Mouse (Mus musculus): ENCODE data around the gene 2310061I04Rik.

Gene 2310061I04Rik

DNA sequence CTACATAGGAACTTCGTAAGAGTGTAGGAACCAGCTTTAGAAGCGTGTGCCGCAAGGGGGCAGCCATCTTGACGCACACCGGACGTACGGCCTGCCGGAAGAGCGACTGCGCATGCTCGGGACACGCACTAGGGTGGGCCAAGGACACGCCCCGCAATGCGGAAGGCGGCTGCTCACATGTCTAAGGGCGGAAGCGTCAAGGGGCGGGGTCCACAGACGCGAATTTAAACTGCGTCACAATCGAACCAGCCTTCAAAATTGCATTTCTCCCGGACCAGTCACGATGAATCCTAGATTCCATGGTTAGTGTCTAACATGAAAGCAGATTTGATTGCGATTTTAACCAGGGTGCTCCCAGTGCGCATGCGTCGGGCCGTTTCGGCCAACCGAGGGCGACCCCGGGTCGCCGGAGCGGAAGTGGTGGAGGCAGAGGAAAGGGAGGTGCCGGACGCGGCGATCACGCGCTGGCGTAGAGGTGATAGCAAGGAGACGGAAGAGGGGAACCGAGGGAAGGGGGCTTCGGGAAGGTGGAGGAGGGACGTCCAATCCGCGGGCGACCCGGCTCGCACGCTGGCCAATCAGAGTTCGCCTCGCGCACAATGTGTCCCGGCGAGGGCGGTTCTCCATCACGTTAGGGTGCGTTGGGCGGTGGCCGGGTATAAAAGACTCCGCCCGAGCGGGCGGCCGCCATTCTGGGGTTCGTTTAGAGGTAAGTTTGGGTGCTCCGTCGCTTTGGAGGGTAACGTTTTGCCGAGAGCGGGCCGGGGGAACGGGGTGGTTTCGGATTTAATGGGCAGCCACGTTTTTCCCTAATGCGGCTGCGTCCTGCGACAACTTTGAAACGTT, 19.3 kb upstream of the 2310061I04Rik start, which contains the start of the genes Mrps18b and Ppp1r10:
Gene Mrps18b (minus strand): TSS at position 93 of the 846 bp plus-strand sequence.
Gene Ppp1r10 (plus strand): TSS at position 138 of the 846 bp plus-strand sequence.
- peak; percentile 100 for DNase-seq (ENCODE audit: low read depth, low spot score)

DNA sequence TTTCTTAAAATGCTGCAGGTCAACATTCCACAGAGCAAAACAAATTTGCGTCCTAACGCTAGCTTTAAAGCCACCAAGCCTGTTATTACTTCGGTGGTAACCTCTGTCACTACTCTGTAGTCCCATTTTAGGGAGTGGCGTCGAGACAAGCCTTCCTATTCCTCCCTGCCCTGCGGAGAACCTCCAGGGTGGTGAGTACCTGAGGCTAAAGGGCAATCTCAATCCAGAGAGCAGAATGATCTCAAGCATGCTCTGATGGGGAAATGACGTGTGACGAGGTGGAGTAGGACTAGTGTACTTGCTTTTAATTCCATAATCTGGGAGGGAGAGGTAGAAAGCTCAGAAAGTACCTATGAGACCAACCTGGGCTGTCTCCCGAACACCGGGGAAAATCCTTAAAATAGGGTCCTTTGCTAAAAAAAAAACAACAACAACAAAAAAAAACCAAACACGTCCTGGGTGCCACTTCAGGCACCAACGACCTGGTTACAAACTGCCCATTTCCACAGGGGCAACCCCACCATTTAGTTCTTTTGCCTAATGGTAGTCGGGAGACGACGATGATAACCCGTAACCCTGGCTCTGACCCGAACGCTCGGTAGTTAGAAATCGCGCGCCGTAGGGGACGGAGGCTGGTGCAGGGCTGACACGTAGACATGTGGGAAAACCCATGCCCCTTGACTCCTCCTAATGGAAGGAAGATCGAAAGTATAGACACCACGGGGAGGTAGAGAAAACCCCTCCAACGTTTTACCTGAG, 18.5 kb upstream of the 2310061I04Rik start:
- no peak for DNase-seq (ENCODE audit: low read depth, low spot score)

DNA sequence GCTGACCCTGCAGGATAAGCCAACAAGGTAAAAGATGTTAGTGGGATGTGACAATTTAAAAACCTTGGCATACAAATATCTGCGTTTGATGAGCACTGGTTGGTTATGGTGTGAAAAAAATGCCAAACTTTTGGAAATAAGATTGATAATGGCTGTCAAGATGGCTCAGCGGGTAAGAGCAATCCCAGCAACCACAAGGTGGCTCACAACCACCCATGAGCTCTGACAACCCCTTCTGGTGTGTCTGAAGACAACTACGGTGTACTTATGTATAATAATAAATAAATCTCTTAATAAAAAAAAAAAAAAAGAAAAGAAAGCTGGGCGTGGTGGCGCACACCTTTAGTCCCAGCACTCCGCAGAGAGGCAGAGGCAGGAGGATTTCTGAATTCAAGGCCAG, 17.7 kb upstream of the 2310061I04Rik start:
- DNase-seq (ENCODE audit: low read depth, low spot score), result no peak

DNA sequence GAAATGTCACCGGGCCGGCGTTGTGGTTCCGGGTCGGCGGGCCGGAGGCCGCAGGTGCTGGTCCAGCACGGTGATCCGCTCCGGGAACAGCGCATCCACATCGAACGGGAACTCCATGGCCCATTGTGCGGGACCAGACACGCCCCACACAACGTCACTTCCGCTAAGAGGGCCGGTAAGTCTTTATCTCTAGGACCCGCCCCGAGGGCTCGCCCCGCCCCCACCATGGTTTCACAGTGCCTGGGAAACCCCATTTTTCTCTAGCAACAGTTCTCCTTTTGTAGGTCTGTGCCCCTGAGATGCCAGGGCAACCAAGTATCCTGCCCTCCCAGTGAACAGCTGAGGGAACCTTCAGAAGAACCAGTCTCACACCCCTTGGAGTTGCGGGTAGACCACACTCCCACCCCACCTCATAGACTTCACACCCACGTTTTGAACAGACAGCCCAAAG, 12.7 kb upstream of the 2310061I04Rik start, which contains the start of gene Atat1:
Gene Atat1 (minus strand): TSS at position 157 of the 451 bp plus-strand sequence.
- DNase-seq (ENCODE audit: low read depth, low spot score), result peak; percentile 78

GRCm38 (mm10) chr17:35909186-35909918, 12.1 kb upstream of the 2310061I04Rik start:
- no peak for DNase-seq (ENCODE audit: low read depth, low spot score)

GRCm38 (mm10) chr17:35907609-35908008, 10.4 kb upstream of the 2310061I04Rik start:
- DNase-seq (ENCODE audit: low read depth, low spot score), result no peak

DNA sequence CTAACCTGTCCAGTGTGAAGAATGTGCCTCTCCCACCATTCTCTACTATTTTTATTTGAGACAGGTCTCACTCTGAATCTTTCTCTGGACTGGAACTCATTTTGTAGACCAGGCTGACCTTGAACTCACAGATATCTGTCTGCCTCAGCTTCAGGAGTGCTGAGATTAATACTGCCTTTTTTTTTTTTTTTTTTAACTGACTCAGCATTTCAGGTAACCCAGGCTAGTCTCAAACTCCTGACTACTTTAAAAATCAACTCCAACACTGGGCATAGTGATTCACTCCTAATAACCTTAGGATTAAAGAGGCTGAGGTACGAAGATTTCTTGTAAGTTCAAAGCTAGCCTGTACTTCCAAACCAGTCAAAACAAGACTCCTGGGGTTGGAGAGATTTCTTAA, 8.4 kb upstream of the 2310061I04Rik start:
- no peak for DNase-seq (ENCODE audit: low read depth, low spot score)

- DNase-seq (ENCODE audit: low read depth, low spot score), result no peak
These were observed 6.7 kb upstream of the 2310061I04Rik start for GRCm38 (mm10) chr17:35903992-35904355.

DNA sequence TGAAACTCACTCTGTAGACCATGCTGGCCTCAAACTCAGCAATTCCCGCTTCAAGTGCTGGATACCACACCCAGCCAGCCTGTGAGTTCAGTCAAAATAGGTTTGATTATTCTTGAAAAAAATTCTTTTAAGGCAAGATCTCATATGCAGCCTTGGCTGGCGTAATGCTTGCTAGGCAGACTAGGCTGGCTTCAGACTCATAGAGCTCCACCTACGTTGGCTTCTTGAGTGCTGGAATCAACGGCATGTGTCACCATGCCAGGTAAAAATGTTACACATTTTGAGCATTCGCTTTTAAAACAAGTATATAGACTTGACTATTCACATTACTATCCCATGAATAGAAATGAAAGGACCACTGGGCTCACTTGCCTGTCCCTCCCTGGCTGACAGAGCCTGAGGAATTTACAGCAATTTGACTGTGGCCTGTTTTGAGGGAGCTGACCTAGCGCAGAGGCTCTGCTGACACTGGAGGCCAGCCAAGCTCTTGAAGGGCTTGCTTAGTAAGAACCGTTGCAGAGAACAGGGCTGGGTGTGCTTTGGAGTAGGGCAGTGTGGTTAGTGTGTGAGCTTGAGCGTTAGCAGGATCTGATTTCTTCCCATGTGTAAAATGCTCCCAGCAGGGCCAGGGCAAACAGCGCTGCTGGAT, 6.2 kb upstream of the 2310061I04Rik start:
- peak; percentile 59 for DNase-seq (ENCODE audit: low read depth, low spot score)

GRCm38 (mm10) chr17:35900636-35901035, 3.4 kb upstream of the 2310061I04Rik start:
- no peak for DNase-seq (ENCODE audit: low read depth, low spot score)

DNA sequence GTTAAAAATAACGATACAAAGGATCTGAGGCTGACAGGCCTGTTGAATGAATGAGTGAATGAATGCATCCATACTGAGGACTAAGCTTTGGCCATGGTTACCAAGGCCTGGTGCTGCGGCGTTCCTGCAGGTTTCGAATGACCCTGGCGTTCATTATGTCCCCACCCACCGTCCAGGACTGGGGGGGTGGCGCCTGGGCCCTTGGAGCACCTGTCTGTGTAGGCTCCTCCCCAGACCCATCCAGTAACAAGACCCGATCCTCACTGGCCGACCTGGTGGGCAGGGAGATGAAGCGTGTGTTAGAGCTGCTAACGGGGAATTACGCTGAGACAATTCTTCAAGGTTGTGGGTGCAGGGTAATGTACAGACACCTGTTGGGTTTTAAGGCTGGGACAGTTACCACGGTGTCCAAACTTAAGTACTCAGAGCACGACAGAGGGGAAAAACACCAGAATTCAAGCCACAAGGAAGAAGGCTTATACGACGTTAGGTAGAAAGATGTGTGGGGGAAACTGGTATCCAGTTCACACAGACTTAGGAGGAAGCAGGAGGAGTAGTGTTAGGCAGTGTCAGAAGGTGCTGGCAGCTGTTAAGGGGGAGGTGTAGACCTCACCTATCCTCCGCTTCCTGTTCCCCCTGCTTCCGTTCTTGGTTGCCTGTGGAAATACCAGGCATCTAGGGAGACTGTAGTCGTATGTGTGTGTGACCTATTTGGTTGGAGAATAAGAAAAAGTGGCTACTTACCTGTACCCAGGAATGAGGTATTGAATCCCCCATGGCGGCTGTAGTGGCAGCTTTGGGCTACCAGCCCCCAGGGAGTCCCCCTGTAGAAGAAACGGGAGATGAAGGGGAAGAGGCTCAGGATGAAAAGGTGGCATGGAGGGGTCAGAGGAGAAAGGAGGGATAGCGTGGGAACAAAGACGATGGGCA, 678 bp upstream of the 2310061I04Rik start:
- DNase-seq (ENCODE audit: low read depth, low spot score), result no peak

- no peak for DNase-seq (ENCODE audit: low read depth, low spot score)
These were observed 9.5 kb downstream of the 2310061I04Rik start for GRCm38 (mm10) chr17:35887725-35888124.

DNA sequence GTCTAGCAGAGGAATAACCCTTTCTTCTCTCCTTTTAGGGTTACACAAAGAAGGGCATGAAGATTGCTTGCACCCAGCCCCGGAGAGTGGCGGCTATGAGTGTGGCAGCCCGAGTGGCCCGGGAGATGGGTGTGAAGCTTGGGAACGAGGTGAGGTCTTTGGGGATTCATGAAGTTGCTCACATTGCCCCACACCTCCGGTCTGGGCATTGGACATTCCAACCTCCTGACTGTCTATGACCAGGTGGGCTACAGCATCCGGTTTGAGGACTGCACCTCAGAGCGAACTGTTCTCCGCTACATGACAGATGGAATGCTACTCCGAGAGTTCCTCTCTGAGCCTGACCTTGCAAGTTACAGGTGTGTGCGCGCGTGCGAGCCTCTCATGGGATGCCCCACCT, 13.5 kb downstream of the 2310061I04Rik start:
- no peak for DNase-seq (ENCODE audit: low read depth, low spot score)

- DNase-seq (ENCODE audit: low read depth, low spot score), result no peak
These were observed 14.3 kb downstream of the 2310061I04Rik start for GRCm38 (mm10) chr17:35882924-35883323.

DNA sequence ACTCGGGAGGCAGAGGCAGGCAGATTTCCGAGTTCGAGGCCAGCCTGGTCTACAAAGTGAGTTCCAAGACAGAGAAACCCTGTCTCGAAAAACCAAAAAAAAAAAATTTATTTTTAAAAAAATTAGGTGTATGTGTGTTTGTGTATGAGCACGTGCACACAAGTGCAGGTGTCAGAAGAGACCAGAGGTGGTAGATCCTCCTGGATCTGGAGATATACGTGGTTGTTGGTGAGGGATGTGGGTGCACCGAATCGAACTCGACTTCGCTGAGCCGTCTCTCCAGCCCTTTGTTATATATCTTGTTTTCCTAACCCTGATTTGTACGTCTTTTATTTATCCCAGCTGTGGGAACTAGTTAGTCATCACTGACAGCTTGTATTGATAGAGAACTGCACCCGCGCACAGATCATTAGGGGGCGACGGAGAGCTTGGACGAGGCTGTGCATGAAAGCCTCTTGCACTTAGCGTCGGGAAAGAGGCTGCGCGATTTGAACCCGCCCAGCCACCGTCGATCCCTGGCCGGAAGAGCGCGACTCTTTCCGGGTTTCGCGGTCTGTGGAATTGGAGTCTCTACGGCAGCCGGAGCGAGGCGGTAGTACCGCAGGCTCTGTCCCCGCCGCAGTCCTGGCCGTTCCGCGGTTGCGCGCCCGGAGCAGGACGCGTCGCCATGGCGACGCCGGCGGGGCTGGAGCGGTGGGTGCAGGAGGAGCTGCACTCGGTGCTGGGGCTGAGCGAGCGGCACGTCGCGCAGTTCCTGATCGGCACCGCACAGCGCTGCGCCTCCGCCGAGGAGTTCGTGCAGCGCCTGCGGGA, 17.8 kb downstream of the 2310061I04Rik start, which contains the start of gene Dhx16:
Gene Dhx16 (plus strand): TSS at position 575 of the 813 bp plus-strand sequence.
- DNase-seq (ENCODE audit: low read depth, low spot score), result peak; percentile 95

GRCm38 (mm10) chr17:35874721-35875120, 22.5 kb downstream of the 2310061I04Rik start:
- no peak for DNase-seq (ENCODE audit: low read depth, low spot score)

GRCm38 (mm10) chr17:35873774-35874519, 23.3 kb downstream of the 2310061I04Rik start:
- peak; percentile 82 for DNase-seq (ENCODE audit: low read depth, low spot score)

Measured in skeletal muscle tissue, adult 2 months (tissue).